Mouse (Mus musculus): ENCODE results near the gene Dnaic1.
"Not testable (repeated sequence)": the region's sequence is repeated elsewhere in the genome, so short reads cannot be mapped to it uniquely, and the experiment has no call there.

Gene Dnaic1

GRCm38 (mm10) chr4:41660851-41661430 lies 91.4 kb downstream of the Dnaic1 start:
- ATAC-seq (ENCODE audit: insufficient number of reproducible peaks, low FRiP score, low TSS enrichment): no peak

GRCm38 (mm10) chr4:41662723-41663122 lies 93.1 kb downstream of the Dnaic1 start:
- no peak for ATAC-seq (ENCODE audit: insufficient number of reproducible peaks, low FRiP score, low TSS enrichment)

DNA sequence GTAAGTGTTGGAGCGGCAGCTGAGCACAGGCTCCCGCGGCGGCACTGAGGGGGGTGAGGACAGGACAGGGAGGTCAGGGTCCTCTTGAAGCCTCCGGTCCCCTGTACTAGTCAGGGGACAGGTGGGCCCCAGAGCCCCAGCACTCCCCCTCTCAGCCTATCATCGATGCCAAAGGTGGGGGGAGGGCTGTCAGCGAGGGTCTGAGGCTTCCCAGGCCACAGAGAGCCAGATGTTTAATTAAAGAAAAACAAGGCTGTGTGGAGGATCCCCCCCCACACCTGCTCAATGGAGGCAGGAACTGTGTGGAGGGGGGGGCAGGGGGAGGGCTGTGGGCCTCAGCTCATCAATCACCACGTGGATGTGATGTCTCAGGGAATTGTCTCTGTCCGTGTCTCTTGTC lies 94.0 kb downstream of the Dnaic1 start:
- ATAC-seq (ENCODE audit: insufficient number of reproducible peaks, low FRiP score, low TSS enrichment): no peak

- no peak for ATAC-seq (ENCODE audit: insufficient number of reproducible peaks, low FRiP score, low TSS enrichment)
Measured at GRCm38 (mm10) chr4:41664533-41664932, 95.0 kb downstream of the Dnaic1 start.

GRCm38 (mm10) chr4:41665009-41665675 lies 95.6 kb downstream of the Dnaic1 start:
- ATAC-seq (ENCODE audit: insufficient number of reproducible peaks, low FRiP score, low TSS enrichment): no peak

- ATAC-seq (ENCODE audit: insufficient number of reproducible peaks, low FRiP score, low TSS enrichment): no peak
Measured at GRCm38 (mm10) chr4:41666646-41667045, 97.1 kb downstream of the Dnaic1 start.

DNA sequence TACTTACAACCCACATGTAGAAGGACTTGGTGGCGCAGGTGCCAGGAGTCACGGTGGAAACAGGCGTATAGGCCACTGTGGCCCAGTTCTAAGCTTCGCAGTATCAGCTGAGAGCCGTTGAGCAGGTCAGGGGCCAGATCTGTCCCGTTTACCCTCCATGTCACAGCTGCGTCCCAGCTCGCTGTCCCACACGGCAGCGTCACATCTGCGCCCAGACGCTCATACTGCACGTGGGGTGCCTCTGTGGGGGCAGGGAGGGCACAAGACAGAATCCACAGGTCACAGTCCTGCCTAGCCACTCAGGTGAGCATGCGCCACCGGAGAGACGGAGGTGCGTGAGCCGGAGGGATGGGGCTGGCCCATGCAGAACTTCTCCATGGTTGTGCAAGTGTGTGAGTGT lies 101.3 kb downstream of the Dnaic1 start:
- ATAC-seq (ENCODE audit: insufficient number of reproducible peaks, low FRiP score, low TSS enrichment): no peak

DNA sequence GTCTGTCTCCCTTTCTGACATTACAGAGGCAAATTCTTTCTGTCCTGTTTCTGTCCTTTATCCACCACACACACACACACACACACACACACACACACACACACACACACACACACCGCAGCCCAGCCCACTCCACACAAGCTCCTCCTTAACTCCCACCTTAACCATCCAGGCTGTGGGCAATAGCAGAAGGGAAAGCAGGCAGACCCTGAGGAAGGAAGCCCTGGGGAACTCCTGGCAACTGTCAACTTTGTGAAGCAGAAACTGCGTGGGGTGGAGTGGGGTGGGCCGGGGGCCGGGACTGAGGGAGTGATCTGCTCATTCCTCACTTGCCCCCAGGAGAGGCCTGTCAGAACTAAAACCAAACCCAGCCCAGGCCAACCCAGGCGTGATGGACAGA lies 101.9 kb downstream of the Dnaic1 start:
- ATAC-seq (ENCODE audit: insufficient number of reproducible peaks, low FRiP score, low TSS enrichment): no peak

DNA sequence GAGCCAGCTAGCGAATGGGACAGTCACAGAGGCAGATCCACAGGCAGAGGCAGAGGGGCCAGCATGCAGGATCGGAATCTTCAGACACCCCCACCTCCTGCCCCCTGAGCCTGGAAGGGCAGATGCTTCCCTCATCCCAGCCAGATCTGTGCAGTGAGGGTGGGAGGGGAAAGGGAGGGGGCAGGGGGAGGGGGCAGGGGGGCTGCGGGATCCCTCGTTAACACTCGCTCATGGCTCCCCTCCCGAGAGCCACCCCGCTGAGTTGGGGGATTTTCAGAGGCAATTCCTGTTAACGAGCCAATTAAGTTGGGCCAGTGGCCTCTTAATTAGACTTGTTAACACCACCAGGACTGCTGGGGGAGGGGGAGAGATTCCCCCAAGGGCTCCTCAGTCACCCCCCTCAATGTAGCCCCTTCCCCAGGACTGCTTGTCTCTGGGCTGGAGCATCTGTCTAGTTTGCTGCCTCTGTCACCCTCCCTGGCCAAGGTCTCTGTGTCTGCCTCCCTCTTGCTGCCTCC lies 102.4 kb downstream of the Dnaic1 start:
- ATAC-seq (ENCODE audit: insufficient number of reproducible peaks, low FRiP score, low TSS enrichment): no peak

DNA sequence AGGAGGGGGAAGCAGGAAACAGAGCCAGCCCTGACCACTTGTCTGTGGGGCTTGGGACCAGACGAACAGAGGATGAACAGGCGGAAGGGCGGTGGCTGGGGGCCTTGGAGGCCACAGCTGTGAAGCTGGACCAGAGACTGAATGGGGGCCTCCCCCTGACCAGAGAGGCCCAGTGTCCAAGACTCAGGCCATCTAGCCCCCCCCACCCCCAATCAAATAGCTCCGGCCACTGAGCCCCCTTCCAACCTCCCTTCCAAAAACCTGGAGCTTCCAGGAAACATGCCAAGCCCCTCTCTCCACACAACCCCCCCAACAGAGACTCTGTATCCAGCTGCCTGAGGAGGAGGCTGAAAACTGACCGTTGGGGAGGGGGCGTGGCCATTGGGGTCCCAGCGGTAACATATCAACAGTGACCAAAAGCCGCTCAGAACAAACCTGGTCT lies 103.0 kb downstream of the Dnaic1 start:
- no peak for ATAC-seq (ENCODE audit: insufficient number of reproducible peaks, low FRiP score, low TSS enrichment)

DNA sequence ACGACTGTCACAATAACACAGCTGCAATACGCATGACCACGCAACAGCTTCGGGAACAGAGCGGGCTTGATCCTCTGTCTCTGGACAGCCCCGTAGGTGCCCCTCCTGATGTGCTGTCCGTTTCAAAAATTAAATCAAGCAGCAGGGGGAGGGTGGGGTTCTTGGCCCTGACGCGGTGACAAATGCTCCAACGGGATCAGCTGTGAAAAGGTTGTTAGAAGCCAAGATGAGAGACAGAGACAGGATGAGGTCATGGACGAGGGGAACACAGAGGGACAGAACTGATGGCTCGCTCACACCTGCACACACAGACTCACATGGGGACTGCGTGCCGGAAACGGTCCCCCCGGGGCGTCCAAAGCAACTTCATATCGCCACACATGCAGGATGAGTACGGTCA lies 103.6 kb downstream of the Dnaic1 start:
- ATAC-seq (ENCODE audit: insufficient number of reproducible peaks, low FRiP score, low TSS enrichment): no peak

GRCm38 (mm10) chr4:41676248-41677005 lies 106.9 kb downstream of the Dnaic1 start:
- peak; percentile 21 for ATAC-seq (ENCODE audit: insufficient number of reproducible peaks, low FRiP score, low TSS enrichment)

DNA sequence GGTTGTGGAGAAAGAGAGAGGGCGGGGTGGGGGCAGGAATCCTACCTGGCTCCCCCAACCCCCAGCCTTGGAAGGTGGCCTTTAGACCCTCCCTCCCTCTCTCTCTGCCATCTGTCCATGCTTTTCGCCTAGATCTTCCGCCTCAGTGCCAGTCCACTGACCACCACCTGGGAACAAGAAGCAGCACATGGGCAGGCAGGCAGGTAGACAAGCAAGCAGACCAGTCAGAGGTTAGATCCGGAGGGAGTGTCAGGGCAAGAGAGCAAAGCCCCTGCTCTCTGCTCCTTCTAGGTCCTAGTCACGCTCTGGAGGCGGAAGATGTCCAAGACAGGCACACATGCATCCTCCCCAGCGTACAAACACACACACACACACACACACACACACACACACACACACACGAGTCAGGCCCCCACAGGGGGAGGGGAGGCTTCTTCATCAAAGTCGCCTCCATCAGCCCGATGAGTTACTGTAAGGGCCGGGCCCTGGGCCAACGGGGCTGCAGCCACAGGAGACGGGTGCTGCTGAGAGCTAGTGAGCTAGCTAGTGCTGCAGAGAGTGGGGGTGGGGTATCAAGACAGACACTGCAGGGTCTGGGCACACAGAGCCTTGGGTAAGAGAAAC lies 107.5 kb downstream of the Dnaic1 start:
- peak; percentile 46 for ATAC-seq (ENCODE audit: insufficient number of reproducible peaks, low FRiP score, low TSS enrichment)

- ATAC-seq (ENCODE audit: insufficient number of reproducible peaks, low FRiP score, low TSS enrichment): no peak
Measured at GRCm38 (mm10) chr4:41678863-41679262, 109.3 kb downstream of the Dnaic1 start.

DNA sequence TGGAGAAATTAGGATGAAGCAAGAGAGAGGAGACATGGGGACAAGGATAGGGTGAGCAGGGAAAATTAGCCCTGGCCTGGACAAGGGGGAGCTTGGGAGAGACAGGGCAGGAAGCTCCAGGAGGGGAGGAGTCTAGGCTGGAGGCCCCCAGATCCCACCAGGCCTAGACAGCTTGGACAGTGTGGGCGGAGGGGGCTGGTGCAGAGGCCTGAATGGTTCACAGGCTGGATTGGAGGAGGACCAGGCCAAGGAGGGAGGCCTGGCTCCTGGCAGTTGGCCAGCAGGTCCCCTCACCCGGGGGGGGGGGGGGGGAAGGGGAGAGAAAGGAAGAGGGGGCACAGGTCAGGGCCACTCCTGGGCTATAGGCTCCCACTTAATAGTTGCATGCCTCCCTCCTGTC lies 109.7 kb downstream of the Dnaic1 start:
- ATAC-seq (ENCODE audit: insufficient number of reproducible peaks, low FRiP score, low TSS enrichment): no peak

DNA sequence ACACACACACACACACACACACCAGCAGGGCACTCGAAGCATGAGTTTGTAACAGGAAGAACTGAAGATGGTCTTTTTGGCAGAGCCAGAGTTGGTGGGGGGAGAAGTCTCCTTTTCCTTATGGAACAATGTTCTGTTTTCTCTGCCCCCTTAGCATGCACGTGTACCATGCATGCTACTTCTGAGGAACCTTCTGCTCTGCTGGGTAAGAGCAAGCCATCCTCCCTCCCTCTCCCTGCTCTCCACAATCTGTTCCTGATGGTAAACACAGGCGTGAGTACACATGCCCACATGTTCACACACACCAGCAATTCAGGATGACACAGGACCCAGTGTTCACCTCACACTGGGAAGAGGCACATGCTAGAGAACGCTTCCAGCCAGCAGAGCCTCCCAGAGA lies 111.6 kb downstream of the Dnaic1 start:
- ATAC-seq (ENCODE audit: insufficient number of reproducible peaks, low FRiP score, low TSS enrichment): peak; percentile 38; the same call in 1 of the 2 replicates

DNA sequence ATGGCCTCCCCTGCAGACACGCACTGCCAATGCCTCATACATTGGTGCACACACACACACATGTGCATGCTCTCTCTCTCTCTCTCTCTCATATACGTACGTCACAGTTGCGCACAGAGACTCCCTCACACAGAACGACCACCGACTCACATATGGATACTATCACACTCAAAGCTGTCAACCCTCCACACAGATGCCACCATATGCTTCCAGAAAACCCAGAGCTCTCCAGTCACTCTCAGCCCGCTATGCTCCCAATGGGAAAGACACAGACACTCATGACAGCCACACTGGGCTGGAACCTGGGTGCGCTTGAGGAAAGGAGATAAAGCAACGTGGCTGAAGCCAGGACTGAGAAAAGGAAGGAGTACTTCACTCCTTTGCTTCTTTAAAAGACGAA lies 112.4 kb downstream of the Dnaic1 start:
- ATAC-seq (ENCODE audit: insufficient number of reproducible peaks, low FRiP score, low TSS enrichment): no peak

- ATAC-seq (ENCODE audit: insufficient number of reproducible peaks, low FRiP score, low TSS enrichment): no peak
Measured at GRCm38 (mm10) chr4:41682789-41683188, 113.2 kb downstream of the Dnaic1 start.

GRCm38 (mm10) chr4:41683303-41683702 lies 113.7 kb downstream of the Dnaic1 start:
- not testable (repeated sequence) for ATAC-seq (ENCODE audit: insufficient number of reproducible peaks, low FRiP score, low TSS enrichment)

GRCm38 (mm10) chr4:41684131-41684930 lies 114.8 kb downstream of the Dnaic1 start:
- ATAC-seq (ENCODE audit: insufficient number of reproducible peaks, low FRiP score, low TSS enrichment): not testable (repeated sequence)
